In genomic region chr10:31287787-31288186, GRCm38 (mm10) we compare ENCODE assay signal across 20 mouse cellular contexts. TPM values are rescaled to one million over a fixed set of nuclear protein-coding genes. Genes with fewer than 3 reads are reported as not detected.
DNase-seq lines count a peak whose midpoint lies in the region; ATAC-seq lines count a peak whose summit lies in the region.
"Had no signal": no experiment of that assay in that cellular context is flagged by ENCODE, and none has a peak within 500 bp of the region (broad histone marks: within the 10 kb centered on the region; RNA-seq: fewer than 3 reads in every experiment).

No protein-coding gene starts in this region.

- no peak overlapping the region for H3K4me3 ChIP-seq in neural tube, embryonic 14.5 days (ENCODE audit: low read depth, low read length)
- H3K4me3 ChIP-seq in neural tube, embryonic 15.5 days (replicated peaks): no peak overlapping the region

- H3K36me3 ChIP-seq in neural tube, embryonic 14.5 days (ENCODE audit: control insufficient read depth, insufficient read depth, low read length): no peaks in the 10 kb centered on the region
- no peaks in the 10 kb centered on the region for H3K36me3 ChIP-seq in neural tube, embryonic 15.5 days
- H3K36me3 ChIP-seq: G1E had no signal

- H3K4me1 ChIP-seq in neural tube, embryonic 14.5 days (ENCODE audit: control insufficient read depth, insufficient read depth, low read length): no peaks in the 10 kb centered on the region
- H3K4me1 ChIP-seq in neural tube, embryonic 15.5 days: no peaks in the 10 kb centered on the region

- H3K27me3 ChIP-seq in neural tube, embryonic 14.5 days (ENCODE audit: control insufficient read depth, insufficient read depth, low read length): no peaks in the 10 kb centered on the region
- H3K27me3 ChIP-seq in neural tube, embryonic 15.5 days (replicated peaks): no peaks in the 10 kb centered on the region
- H3K27me3 ChIP-seq: CH12.LX had no signal

- 0 out of 2 replicates have a peak, but pooled peaks have one; percentile 56 for ATAC-seq in neural tube, embryonic 14.5 days (ENCODE audit: low read depth)
- ATAC-seq in neural tube, embryonic 15.5 days (ENCODE audit: low FRiP score): peak; percentile 59; the same call in 1 of the 2 replicates
- ATAC-seq: activated CD4-positive, CD25-positive, alpha-beta regulatory T cell, adult 4 months; CD4-positive, CD25-positive, alpha-beta regulatory T cell, adult 4 months; Patski had no signal

- no peak overlapping the region for H3K27ac ChIP-seq in neural tube, embryonic 14.5 days (ENCODE audit: low read depth, low read length)
- H3K27ac ChIP-seq in neural tube, embryonic 15.5 days (replicated peaks): no peak overlapping the region

- no peak for DNase-seq in neural tube, embryonic 10.5 days (ENCODE audit: extremely low spot score, low spot score)
- no peak for DNase-seq in T-cell, adult 2 months (ENCODE audit: low spot score)
- DNase-seq: adrenal gland, adult 2 months; adrenal gland, adult 8-10 months; adrenal gland, postnatal 10 days; adrenal gland, postnatal 14 days; adrenal gland, postnatal 25 days; adrenal gland, postnatal 36 days; B cell, adult 2 months; cerebellum, adult 11 months; cerebellum, adult 11-12 months; cerebellum, adult 18-20 months; cerebellum, adult 2 months had no signal

- H3K4me2 ChIP-seq in neural tube, embryonic 14.5 days (ENCODE audit: low read depth, low read length): no peak overlapping the region
- H3K4me2 ChIP-seq in neural tube, embryonic 15.5 days: no peak overlapping the region

- H3K9ac ChIP-seq in neural tube, embryonic 14.5 days (replicated peaks; ENCODE audit: low read depth, low read length): no peak overlapping the region
- H3K9ac ChIP-seq in neural tube, embryonic 15.5 days (replicated peaks): no peak overlapping the region

- no peaks in the 10 kb centered on the region for H3K9me3 ChIP-seq in neural tube, embryonic 14.5 days (ENCODE audit: control insufficient read depth, low read length)
- no peaks in the 10 kb centered on the region for H3K9me3 ChIP-seq in neural tube, embryonic 15.5 days (replicated peaks)
- H3K9me3 ChIP-seq: G1E had no signal

RNA-seq across cellular contexts. Expression of gene Hddc2, which starts 25.4 kb away (rescaled TPM):
- 65.0 and 67.4 TPM in 2 replicates for polyA plus RNA-seq in neural tube, embryonic 14.5 days (2014; fragmentation: Nextera tagmentation; extraction: Ambion mirVana)
- polyA plus RNA-seq in neural tube, embryonic 15.5 days (2015; fragmentation: Nextera tagmentation; extraction: Ambion mirVana): 66.0 and 66.9 TPM in 2 replicates
